Mouse (Mus musculus) lung, postnatal 4 days (tissue): ENCODE results near the gene Zfp14.

Source experiments
- DNase-seq, 2 experiments: peaks; one replicate each; pipeline ENCODE4 v3.0.0; 2021

The Zfp14 gene

DNA sequence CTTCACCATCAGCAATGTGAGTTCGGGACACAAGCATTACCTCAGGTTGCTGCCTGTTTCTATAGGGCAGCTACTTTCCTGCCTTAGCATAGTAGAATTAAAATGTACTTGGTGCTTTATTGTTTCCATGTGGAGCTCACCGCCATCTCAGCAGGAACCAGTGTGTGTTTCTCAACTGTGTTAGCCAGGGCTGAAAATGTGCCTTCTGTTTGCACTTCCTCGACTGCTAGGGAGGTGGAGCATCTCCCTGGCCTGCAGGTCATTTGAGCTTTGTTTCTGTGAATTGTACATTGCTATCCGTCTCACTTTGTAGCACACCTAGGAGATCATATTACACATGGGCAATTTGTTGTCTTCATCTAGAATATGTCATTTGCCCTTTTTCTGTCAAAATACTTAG, 23.8 kb downstream of the Zfp14 start:
- DNase-seq, result no peak

DNA sequence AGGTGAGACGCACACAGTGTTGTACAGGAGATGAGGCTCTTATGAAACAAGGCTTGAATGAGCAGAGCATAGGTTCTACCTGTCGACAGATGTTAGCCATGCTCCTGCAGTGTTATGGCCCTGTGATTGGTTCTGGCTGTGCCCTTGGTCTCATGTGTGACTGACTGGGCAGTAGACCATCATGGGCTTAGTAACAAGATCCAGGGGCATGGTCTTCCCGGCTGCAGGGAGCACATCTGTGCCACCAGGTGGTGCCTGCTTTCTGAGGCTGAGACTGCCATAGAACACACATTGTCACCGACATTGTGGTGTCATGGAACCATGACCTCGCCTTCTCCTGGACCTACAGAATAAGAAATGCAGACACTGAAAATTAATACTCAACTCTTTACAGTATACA, 25.8 kb downstream of the Zfp14 start:
- DNase-seq, result no peak

DNA sequence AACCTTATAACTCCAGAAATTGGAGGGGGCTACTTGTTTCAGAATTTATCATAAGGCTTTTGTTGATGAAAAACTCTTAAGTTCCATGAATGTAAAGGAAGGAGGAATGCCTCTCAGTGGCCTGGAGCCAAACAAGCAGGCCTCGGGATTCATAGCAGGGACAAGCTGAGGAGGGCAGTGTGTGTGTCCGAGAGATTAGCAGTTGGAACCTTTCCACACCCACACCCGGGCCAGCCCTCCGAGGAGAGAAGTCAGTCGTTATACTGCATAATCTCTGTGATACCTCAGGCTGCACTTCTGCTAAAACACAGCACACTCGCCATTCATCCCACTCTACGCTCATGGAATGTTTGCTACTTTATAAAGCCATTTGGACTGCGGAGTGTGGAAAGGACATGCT, 27.4 kb downstream of the Zfp14 start:
- DNase-seq, result no peak

DNA sequence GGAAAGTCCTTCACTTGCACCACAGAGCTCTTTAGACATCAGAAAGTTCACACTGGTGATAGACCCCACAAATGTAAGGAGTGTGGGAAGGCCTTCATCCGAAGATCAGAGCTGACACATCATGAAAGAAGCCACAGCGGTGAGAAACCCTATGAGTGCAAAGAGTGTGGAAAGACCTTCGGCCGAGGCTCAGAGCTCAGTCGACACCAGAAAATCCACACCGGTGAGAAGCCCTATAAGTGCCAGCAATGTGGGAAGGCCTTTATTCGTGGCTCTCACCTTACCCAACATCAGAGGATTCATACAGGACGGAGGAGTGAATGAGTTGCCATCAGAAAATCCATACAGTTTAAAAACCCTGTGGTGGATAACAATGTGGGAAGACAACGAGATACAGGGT, 27.9 kb downstream of the Zfp14 start:
- no peak for DNase-seq

DNA sequence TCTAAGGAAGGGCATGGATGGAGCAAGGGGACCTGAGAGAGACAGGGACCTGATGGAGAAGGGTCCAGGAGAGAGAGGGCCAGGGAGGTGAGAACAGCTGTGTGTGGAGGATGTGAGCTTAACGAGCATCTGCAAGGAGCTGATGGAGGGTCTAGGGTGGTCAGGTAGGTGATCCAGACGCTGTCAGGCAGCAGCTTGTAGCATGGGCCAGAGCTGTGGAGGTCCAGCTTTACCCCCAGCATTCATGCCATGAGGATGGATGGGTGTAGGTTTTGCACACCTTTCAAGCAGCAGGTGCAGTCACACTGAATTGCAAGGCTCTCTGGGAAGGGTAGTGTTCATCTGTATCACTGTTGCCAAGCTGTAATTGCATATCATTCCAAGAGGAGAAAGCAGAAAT, 31.6 kb downstream of the Zfp14 start:
- no peak for DNase-seq

DNA sequence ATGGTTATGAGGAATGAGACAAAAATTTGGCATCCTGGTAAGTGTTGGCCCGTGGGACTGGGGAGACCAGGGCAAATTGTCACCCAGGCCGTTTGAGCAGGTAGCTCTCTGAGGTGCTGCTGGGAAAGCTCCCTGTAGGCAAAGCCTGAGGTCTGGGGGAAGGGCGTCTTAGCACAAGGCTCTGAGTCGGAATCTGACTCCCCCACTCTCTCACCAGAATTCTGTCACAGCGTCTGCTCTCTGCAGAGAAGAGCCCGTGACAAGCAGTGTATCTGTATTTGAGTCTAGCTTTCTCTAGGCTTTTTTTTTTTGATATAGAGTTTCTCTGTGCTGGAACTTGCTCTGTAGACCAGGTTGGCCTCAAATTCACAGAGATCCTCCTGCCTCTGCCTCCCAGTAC, 34.0 kb downstream of the Zfp14 start:
- no peak for DNase-seq

DNA sequence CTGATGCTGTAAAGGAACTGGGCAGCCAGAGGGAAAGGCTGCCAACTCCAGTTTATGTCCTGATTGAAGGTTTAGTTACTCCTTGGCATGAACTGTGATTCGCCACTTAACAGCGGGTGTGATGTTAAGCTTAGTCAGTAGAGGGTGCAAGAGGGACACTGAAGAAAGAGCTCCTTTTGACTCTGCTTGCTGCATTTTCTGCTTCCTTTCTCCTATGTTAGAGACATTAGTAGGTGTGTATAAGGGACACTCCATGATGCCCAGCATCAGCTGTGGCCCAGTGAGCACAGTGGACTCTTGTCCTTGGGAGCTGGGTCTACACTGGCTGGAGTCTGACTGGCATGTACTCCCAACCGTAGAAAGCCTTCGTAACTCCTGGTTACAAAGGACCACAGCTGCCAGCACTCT, 38.2 kb downstream of the Zfp14 start:
- peak in 1 of 2 experiments; percentile 60 for DNase-seq

DNA sequence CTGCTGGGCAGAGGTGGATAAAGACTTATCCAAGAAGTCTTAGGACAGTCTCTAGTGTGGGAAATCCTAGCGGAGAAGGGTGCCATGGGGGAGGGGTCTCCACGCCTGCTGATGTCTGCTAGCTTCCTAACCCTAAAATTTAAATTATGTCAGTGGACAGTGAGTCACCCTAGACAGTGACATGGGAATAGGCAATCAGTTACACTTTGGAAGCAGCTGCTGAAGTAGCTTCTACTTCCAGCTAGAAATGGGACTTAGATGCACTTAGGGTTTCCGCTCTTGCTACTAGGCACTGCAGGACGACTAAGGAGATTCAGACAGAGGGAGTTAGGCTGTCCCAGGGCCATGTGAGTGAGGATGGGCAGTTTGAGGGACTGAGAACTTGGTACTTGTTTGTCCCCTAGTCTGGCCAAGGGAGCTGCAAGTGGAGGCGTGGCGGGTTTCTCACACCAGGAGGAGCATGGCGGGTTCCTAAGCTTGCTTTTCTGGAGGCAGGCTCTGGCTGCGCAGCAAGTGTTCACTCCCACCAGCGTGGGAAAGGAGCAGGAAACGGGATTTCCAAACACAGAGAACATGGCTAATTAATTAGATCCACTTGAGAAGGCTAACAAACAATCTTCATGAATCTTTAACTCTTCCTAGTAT, 40.5 kb downstream of the Zfp14 start:
- DNase-seq, result no peak

DNA sequence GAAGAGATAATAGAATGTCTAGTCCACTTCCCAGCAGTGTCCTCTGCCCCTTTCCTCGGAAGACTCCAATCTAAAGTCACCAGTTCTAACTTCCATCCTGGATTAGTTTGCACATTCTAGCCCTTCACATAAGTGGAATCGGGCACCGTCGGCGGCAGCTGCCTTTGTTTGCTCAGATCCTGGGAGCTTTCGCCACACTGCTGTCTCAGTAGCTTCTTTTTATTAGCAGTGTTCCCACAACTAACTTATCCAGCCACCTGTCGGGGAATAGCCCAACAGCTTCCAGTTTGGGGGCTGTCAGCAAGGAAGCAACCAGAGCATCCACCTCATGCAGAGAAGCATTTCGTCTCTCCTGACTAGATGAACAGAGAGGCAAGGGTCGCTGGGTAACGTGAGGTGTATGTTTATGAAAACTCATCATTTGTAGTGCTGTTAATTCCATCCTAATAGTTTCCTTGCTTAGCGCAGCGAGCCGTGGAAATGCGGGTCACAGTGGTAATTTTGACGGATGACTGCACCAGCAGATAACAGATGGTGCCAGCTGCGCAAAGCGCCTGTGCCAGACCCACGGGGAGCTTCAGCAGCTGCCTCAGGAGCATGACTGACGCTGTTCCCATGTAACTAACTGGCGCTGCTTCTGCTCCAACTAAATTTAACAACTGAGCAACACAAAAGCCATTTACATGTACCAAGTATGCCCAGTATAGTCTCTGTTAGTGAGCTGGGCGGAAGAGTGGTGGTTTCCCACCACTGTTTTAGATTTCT, 41.7 kb downstream of the Zfp14 start:
- peak in 1 of 2 experiments; percentile 60 for DNase-seq

DNA sequence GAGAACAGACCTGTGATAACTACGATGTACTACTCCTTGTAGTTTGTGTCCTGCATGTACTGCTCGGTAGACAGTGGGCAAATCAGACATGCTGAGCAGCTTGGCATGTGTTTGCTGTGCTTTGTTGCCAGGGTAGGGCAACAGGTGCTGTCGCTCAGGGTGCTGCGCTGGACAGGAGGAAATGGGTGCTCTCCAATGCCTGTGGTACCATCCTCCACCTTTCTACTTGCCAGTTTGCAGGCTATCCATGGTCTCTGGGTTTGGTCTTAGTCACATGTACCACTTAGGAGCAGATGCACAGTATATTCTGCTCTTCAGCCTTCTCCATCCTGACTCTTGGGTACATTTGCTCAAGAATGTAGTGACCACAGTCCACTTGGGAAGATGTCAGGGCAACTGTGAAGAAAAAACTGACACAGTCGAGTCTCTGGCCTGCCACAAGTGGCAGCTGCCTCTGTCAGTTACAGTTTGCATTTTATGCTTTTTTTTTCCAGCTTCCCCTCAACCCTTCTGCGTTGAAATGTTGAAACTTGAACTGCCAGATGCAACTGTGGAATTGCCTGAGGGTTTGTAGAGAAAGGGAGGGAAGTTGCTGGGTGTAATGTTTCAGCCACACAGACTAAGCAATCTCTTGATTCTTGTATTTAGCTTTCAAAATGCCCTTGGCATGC, 43.0 kb downstream of the Zfp14 start:
- no peak for DNase-seq

DNA sequence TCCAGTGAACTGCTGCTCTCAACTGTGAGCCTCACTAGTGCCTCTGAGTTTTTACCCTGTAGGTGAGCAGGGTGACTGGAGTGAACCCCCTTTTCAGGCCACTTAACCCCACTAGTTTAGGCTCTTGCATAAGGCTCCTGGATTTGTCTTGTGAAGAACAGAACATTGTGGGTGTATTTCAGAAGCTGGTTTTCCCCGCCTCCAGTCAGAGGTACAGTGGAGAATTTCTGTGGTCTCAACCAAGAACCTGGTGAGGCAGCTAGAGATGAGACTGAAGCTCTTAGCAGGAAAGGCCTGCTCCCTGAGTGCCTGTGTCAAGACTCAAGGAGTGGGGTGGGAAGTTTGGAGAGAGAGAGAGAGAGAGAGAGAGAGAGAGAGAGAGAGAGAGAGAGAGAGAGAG, 43.6 kb downstream of the Zfp14 start:
- no peak for DNase-seq

DNA sequence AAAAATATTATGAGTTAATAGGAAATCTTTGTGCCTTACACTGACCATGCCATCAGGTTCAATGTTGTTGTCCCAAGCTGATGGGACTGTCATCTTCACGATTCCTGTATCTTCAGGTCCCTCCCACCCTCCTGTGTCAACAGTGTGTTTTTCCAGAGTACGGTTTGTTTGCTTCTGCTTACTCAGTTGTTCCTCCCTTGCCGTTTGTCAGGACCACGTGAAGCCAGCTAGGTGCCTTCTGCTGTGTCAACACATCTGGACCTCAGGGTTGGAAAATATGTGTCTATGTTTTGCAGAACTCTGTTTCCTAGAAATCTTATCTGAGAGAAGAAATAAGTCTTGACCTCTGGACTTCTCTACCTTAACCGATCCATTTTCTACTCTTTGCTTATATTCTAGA, 50.6 kb downstream of the Zfp14 start:
- DNase-seq, result no peak

DNA sequence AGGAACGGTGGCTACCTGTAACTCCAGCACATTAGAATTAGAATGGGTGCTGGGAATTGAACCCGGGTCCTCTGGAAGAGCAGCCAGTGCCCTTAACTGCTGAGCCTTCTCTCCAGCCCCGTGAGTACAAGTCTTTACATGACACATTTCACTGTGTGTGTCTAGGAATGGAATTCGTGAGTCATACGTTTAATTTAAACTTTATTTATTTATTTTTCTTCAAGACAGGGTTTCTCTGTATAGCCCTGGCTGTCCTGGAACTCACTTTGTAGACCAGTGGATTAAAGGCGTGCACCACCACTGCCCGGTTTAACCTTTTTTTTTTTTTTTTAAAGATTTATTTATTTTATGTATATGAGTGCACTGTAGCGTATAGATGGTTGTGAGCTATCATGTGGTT, 56.0 kb downstream of the Zfp14 start:
- DNase-seq, result no peak

DNA sequence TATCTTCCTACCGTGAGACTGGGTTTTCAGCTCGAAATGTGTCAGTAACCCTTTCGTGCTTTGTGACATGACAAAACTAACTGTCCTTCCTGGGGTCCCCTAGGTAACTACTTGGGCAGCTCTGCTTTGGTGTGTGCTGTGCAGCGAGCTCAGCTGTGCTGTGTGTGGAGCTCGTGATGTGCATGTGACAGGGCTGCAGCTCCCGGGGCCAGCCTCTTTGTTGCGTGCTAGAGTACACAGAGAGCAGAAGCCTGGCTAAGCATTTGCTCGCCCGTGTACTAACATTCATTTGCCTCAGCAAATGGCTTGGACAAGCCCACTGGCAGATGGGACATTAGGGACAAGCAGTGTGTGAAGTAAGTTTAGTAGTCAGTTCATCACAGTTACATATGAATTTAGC, 57.8 kb downstream of the Zfp14 start:
- DNase-seq, result no peak

DNA sequence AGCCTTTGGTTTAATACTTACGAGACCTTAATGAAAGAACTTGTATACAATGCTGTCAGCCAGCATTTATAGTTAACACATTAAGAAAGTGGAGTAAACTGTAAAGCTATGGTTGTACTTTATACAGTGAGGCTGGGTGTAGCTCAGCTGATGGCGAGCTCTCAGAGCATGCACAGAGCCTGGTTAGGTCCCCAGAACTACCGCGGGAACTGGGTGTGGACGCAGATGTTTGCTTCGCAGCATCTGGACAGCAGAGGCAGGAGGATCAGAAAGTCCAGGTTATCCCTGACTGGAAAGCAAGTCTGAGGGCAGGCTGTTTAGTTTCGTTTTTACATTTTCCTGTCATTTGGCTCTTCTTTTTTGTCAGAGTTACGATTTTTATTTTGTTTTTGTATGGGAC, 58.5 kb downstream of the Zfp14 start:
- DNase-seq, result no peak

DNA sequence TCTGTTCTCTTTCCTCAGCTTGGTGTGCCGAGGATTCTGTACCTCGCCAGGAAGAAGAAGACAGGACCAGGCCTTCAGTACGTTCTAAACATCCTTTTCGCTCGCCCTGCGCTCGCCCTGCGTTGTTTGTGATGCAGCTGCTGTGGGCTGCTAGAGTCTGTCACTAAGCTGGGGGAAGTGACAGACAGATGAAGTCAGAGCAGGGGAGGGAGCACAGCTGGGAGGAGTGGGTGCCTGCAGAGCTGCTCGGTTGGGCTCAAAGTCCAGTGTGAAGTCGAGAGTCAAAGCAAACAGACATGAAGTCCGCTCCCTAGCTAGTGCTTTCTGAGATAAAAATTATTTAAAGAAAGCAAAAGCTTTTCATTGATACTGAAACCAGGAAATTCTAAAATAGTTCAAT, 62.1 kb downstream of the Zfp14 start:
- no peak for DNase-seq

DNA sequence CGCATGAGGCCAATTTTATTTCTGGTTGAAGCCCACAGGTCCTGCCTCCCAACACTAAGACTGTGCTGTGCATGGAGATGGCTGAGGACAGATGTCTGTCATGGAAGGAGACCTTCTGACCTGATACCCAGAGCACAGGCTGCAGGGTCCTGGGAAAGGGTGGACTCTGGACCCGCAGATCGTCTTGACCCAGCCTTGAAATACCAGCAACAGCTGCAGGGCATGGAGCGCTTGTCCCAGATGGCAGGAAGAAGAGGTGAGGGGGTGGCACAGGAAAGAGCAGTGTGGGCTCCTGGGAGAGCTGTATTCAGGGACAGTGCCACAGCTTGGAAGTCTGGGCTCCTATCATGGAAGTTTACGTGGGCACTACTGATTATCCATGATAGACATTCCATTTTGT, 63.6 kb downstream of the Zfp14 start:
- DNase-seq, result no peak
